Mouse (Mus musculus) left cerebral cortex, adult 8-10 months (tissue): ENCODE results near the gene Tspo2. TPM values are rescaled to one million over a fixed set of nuclear protein-coding genes. Genes with fewer than 3 reads are reported as not detected.
A peak's percentile ranks its signal among the peaks of the same experiment; 100 is the strongest.

Experiments used
- DNase-seq, 2 experiments: peaks; one replicate each; pipeline ENCODE4 v3.0.0; 2022; ENCODE audit warnings: low spot score in 2 of 2
- total RNA-seq, 4 experiments: library from RNA; stranded (reverse); gene quantifications; 2 replicates each; pipeline ENCODE4 v1.2.4; 2022

The Tspo2 gene
- total RNA-seq, 4 experiments from 2014 or later = not detected

DNA sequence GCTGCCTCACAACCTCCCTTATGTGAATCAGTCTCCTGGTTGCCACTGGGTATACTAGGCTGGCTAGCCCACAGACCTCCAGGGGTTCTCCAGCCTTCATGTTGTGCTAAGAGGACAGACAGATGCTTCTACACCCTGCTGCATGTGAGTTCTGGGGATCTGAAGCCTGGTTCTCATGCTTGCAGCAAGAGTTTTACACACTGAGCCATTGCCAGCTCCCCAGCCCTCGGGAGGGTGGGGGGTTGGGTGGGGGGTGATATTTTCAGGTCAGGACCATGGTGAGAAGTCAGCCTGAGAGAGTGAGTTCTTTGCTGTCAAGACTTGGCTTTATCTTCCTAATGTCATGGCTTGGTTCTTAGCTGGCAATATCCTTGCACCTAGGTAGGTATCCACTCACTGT lies 32.5 kb downstream of the Tspo2 start:
- no peak for DNase-seq

DNA sequence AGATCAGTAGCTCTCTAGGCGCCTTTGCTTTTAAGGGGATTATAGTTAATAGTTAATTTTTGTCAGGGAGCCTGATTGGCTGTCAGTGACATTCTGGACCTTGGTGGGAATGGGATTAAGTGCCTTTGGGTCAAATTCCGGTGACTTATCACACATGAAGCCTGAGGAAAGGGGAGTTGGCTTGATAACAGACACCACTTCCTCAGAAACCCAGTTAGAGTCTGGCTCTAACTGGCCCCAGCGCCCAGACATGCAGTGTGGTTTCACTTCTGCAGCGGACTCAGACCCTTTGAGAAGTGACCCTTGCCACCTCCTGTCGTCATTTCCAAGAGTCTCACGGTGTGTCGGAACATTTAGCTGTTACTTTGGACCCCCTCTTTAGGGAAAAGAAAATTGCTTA lies 33.1 kb downstream of the Tspo2 start:
- no peak for DNase-seq

DNA sequence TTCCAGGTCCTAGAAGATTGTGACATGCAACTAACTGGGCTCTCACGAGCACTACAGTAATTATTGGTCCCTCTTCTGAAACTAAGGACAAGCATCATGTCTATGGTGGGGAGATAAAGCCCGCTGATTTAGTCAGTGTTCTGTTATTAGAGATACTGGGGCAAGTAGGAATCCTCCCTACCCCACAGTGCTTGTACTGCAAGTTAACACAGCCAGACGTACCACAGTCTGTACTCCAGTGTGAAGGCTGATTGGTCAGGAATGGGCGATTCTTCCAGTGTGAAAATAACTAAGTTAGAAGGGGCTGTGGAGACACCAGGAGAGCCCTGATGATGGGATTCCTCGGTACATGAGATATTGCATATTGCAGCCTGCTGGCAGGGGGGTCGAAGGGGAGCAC lies 33.8 kb downstream of the Tspo2 start:
- no peak for DNase-seq

- DNase-seq = peak; percentile 12 to 27
These were observed 34.7 kb downstream of the Tspo2 start for GRCm38 (mm10) chr17:48416425-48417195.

GRCm38 (mm10) chr17:48416011-48416410 lies 35.3 kb downstream of the Tspo2 start:
- no peak for DNase-seq

GRCm38 (mm10) chr17:48411241-48411640 lies 40.1 kb downstream of the Tspo2 start:
- DNase-seq = no peak

- DNase-seq = peak in 1 of 2 experiments; percentile 21
These were observed 41.0 kb downstream of the Tspo2 start for GRCm38 (mm10) chr17:48410299-48410785.

DNA sequence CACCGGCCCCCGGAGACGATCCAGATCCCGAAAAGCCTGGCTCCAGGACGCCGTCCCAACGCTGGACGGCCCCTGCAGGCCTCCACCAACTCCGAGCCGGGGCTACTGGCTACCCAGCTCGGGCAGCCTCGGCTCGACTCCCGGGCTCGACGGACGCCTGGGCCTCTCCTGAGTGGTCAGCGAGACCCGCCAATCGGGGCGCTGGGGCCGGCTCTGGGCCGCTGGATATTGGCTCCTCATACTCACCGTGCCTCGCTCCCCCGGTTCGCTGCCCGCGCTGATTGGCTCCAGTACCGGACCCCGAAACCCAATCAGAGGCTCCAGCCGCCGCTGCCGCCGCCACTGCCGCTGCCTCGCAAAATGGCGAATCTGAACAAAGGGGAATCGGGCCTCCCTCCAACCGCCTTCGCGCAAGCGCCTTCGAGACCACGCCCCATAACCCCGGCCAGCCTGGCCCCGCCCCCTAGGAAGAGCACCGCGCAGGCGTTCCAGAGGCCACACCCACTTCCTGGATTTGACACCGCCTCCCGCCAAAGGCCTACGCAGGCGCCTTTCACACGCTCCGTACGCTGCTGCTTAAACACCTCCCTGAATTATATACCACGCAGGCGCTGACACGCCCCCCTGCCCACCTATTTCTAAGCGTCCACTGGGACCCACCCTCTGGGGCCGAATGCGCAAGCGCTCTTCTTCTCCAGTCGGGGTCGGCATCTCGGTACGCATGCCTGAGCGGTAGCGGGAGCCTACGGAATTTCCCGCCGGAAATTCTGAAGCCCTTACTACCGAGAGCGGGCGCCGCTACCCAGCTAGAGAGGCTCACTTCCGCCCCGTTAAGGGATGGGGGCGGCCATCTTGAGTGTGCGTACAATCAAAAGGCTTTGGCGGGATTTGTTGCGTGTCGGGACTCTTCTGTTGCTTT lies 41.7 kb downstream of the Tspo2 start, which contains the start of the genes Nfya and Oard1:
Gene Nfya (minus strand): TSS at position 527 of the 919 bp plus-strand sequence.
Gene Oard1 (plus strand): TSS at position 635 of the 919 bp plus-strand sequence.
- DNase-seq = peak; percentile 98 to 100

GRCm38 (mm10) chr17:48408526-48409291 lies 42.6 kb downstream of the Tspo2 start:
- peak; percentile 49 to 55 for DNase-seq

- no peak for DNase-seq
These were observed 43.3 kb downstream of the Tspo2 start for GRCm38 (mm10) chr17:48407910-48408525.

DNA sequence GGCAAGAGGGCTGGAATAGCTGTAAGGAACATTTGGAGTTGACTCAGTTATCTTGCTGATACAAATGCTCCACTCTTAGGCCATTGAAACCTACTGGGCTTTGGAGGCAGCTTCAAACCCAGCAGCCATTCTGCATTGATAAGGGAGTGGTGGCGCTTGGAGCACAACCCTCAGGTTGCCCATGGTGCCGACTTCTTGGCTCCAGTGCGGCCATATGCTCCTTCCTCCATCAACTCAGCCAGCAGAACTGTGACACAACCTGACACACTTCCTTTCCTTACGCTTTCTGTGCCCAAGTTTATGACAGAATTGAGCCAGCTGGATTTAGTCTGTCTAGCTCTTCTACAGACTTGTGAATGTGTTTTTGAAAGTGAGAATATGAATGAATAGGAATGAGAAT lies 44.2 kb downstream of the Tspo2 start:
- DNase-seq = peak in 1 of 2 experiments; percentile 29

- DNase-seq = no peak
These were observed 46.6 kb downstream of the Tspo2 start for GRCm38 (mm10) chr17:48404706-48405105.

- no peak for DNase-seq
These were observed 47.5 kb downstream of the Tspo2 start for GRCm38 (mm10) chr17:48403848-48404247.

DNA sequence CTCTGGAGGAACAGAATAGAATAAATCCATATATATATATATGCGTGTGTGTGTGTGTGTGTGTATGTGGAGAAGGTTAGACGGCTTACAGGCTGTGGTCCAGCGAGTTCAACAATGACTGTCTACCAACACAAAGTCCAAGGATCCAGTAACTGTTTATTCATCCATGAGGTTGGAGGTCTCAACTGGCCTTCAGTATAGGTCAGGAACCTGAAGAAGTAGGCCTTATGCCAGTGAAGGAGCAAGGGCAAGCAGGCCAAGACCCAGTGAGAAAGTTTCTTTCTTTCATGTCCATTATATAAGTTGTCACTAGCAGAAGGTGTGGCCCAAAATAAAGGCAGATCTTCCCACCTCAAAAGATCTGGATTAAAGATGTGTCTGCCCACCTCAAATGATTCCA lies 48.6 kb downstream of the Tspo2 start:
- DNase-seq = no peak

DNA sequence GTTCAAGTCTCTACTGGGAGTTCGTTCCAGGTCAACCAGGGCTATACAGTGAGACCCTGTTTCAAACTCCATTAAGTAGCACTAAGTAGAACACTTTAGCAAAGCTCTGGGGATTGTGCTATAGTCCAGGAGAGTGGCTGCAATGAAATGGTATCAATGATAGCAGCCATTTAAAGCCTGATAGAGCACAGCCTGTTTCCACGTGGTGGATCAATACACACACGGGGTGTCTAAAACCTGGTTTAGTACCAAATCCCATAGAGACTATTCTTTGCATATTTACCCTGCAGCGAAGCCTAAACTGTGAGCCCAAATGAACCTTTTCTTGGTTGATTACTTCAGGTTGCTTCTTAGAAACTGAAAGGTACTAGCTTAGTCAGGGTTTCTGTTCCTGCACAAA lies 49.6 kb downstream of the Tspo2 start:
- no peak for DNase-seq

Other genes with a start within 250 kb of the Tspo2 start
- under 1 TPM in 1 of 4 experiments, not detected in 3; 0.21 TPM for gene Trem1, start 218.8 kb downstream of the Tspo2 start, total RNA-seq
- gene Trem3, start 203.7 kb downstream of the Tspo2 start, total RNA-seq = under 1 TPM in 2 of 4 experiments, not detected in 2; 0.51 to 0.57 TPM
- gene Treml4, start 187.2 kb downstream of the Tspo2 start, total RNA-seq = not detected
- 1 to 10 TPM in 2 of 4 experiments, under 1 TPM in 2; 0.28 to 1.9 (median 0.87) TPM for gene Treml2, start 152.0 kb downstream of the Tspo2 start, total RNA-seq
- gene B430306N03Rik, start 135.4 kb downstream of the Tspo2 start, total RNA-seq = under 1 TPM in 3 of 4 experiments, not detected in 1; 0.15 to 1.00 (median 0.16) TPM
- 100 to 1,000 TPM in 1 of 4 experiments, 10 to 100 TPM in 3; 12.6 to 115 (median 56.3) TPM for gene Trem2, start 105.1 kb downstream of the Tspo2 start, total RNA-seq
- under 1 TPM in 3 of 4 experiments, not detected in 1; 0.46 to 0.72 (median 0.61) TPM for gene Treml1, start 91.6 kb downstream of the Tspo2 start, total RNA-seq
- 10 to 100 TPM; 20.6 to 29.3 (median 24.4) TPM for gene Nfya, start 41.6 kb downstream of the Tspo2 start, total RNA-seq
- gene Oard1, start 41.5 kb downstream of the Tspo2 start, total RNA-seq = 10 to 100 TPM; 15.1 to 16.4 (median 15.8) TPM
- gene Apobec2, start 18.6 kb downstream of the Tspo2 start, total RNA-seq = under 1 TPM in 1 of 4 experiments, not detected in 3; 0.52 TPM
- under 1 TPM; 0.22 to 0.67 (median 0.31) TPM for gene Unc5cl, start 3.4 kb upstream of the Tspo2 start, total RNA-seq